Mouse (Mus musculus) intestine, postnatal 0 days (tissue): Measurements from ENCODE around the gene Tubgcp2. TPM values are rescaled to one million over a fixed set of nuclear protein-coding genes. Genes with fewer than 3 reads are reported as not detected.

Experiments
- ATAC-seq: fragments of 200-750 bp; cut with Nextera tagmentation; 2 replicates; pipeline ENCODE4 v1.8.0; 2017; ENCODE audit warnings: mild to moderate bottlenecking, moderate TSS enrichment, moderate library complexity
- H3K27ac ChIP-seq: fragments of 300-500 bp; sonication (generic); 2 replicates; pipeline ENCODE4 v1.5.1; 2014; ENCODE audit warnings: mild to moderate bottlenecking, low read depth, low read length, moderate library complexity
- H3K27me3 ChIP-seq: fragments of 300-500 bp; sonication (generic); replicated peaks from 2 replicates; pipeline ENCODE4 v1.6.1; 2014; ENCODE audit warnings: low read length, mixed read lengths; ENCODE audit not compliant: control insufficient read depth, insufficient read depth
- H3K36me3 ChIP-seq: fragments of 300-500 bp; sonication (generic); 2 replicates; pipeline ENCODE4 v1.6.1; 2014; ENCODE audit warnings: mild to moderate bottlenecking, moderate library complexity; ENCODE audit not compliant: control insufficient read depth, insufficient read depth
- H3K4me1 ChIP-seq: fragments of 300-500 bp; sonication (generic); replicated peaks from 2 replicates; pipeline ENCODE4 v1.6.1; 2014; ENCODE audit warnings: antibody characterized with exemption, low read length, mixed read lengths; ENCODE audit not compliant: control insufficient read depth, insufficient read depth
- H3K4me2 ChIP-seq: fragments of 300-500 bp; sonication (generic); replicated peaks from 2 replicates; pipeline ENCODE4 v1.6.1; 2014; ENCODE audit warnings: low read depth, mild to moderate bottlenecking, moderate library complexity
- H3K4me3 ChIP-seq: fragments of 300-500 bp; sonication (generic); 2 replicates; pipeline ENCODE4 v1.5.1; 2014; ENCODE audit warnings: low read depth, low read length
- H3K9ac ChIP-seq: fragments of 300-500 bp; sonication (generic); 2 replicates; pipeline ENCODE4 v1.6.1; 2014; ENCODE audit warnings: mild to moderate bottlenecking, low read depth, low read length
- H3K9me3 ChIP-seq: fragments of 300-500 bp; sonication (generic); 2 replicates; pipeline ENCODE4 v1.6.1; 2016; ENCODE audit warnings: mixed run types; ENCODE audit not compliant: control insufficient read depth
- CTCF ChIP-seq: sonication (generic); IDR thresholded peaks from 2 replicates; pipeline ENCODE4 v1.5.1; 2016; ENCODE audit warnings: low read depth, mild to moderate bottlenecking, control low read depth, antibody characterized with exemption, moderate library complexity
- WGBS: fragments of 180-500 bp; shearing (Covaris S2); extraction: QIAGEN DNeasy Blood & Tissue Kit; methylation state at CpG from one replicate; pipeline ENCODE4 v1.1.7; 2014; 5-methylcytosine and 5-hydroxymethylcytosine counted together
- polyA plus RNA-seq: library from polyadenylated mRNA; unstranded; fragments of >200 nt; fragmentation: Nextera tagmentation; extraction: Ambion mirVana; gene quantifications from 2 replicates; pipeline ENCODE4 v1.2.1, GENCODE M21; 2015

Gene Tubgcp2
- polyA plus RNA-seq, 1 experiment from 2014 or later, result 13.0 TPM

GRCm38 (mm10) chr7:140049115-140049689, 12.7 kb upstream of the Tubgcp2 start:
- no peak overlapping the region for H3K9ac ChIP-seq
- TF ChIP-seq CTCF, result no peak
- under 1% methylated on average over 34 of the region's 34 CpGs for WGBS
- H3K27ac ChIP-seq, result no peak overlapping the region
- H3K4me3 ChIP-seq, result peak overlapping the region; percentile 52
- H3K36me3 ChIP-seq, result no peaks in the 10 kb centered on the region
- 0 out of 2 replicates have a peak, but pooled peaks have one; percentile 16 for ATAC-seq
- no peaks in the 10 kb centered on the region for H3K9me3 ChIP-seq
- H3K27me3 ChIP-seq, result peaks cover 86% of the 10 kb centered on the region
- peaks cover 4% of the 10 kb centered on the region; the same call in 1 of the 2 replicates for H3K4me1 ChIP-seq
- peak overlapping the region; percentile 85 for H3K4me2 ChIP-seq

- H3K9me3 ChIP-seq, result no peaks in the 10 kb centered on the region
- no peak within 1 kb of the TSS for H3K9ac ChIP-seq
- peaks cover 88% of the 10 kb centered on the region for H3K27me3 ChIP-seq
- no peaks in the 10 kb centered on the region for H3K36me3 ChIP-seq
- peak within 1 kb of the TSS; percentile 52 for H3K4me3 ChIP-seq
- peaks cover 4% of the 10 kb centered on the region; the same call in 1 of the 2 replicates for H3K4me1 ChIP-seq
- WGBS, result under 1% methylated on average over 56 of the region's 56 CpGs
- H3K27ac ChIP-seq, result no peak within 1 kb of the TSS
- peak within 1 kb of the TSS; percentile 85 for H3K4me2 ChIP-seq
- TF ChIP-seq CTCF, result no peak
- no peak for ATAC-seq
Observed at GRCm38 (mm10) chr7:140048361-140049114, 12.1 kb upstream of the Tubgcp2 start, which contains the start of gene Msx3. Gene Msx3, minus strand, starts transcription at chr7:140049089.

DNA sequence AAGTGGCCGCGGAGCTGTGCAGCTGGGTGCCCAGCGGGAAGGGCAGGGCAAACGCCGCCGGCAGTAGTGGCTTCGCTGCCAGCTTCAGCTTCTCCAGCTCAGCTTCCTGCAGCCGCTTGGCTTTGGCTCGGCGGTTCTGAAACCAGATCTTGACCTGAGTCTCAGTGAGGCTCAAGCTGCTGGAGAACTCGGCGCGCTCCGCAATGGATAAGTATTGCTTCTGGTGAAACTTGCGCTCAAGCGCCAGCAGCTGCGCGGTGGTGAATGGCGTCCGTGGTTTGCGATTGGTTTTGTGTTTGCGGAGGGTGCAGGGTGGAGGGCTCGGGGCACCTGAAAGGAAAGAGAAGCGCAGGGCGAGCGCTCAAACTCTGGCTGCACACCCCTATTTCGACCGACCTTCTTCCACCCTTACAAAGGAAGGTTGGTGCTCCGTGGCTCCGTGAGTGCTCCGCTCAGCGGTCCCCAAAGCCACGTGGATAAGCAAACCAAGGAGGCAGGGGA, 11.4 kb upstream of the Tubgcp2 start:
- Histone ChIP-seq H3K27me3 (peaks cover 82% of the 10 kb centered on the region), H3K9me3 (no peaks in the 10 kb centered on the region), H3K4me1 (peaks cover 4% of the 10 kb centered on the region; the same call in 1 of the 2 replicates), H3K4me2 (peak overlapping the region; percentile 85), H3K4me3 (peak overlapping the region; percentile 52), H3K27ac (no peak overlapping the region), H3K9ac (no peak overlapping the region), H3K36me3 (no peaks in the 10 kb centered on the region)
- no peak for TF ChIP-seq CTCF
- WGBS, result 2% methylated on average over 33 of the region's 33 CpGs
- no peak for ATAC-seq

DNA sequence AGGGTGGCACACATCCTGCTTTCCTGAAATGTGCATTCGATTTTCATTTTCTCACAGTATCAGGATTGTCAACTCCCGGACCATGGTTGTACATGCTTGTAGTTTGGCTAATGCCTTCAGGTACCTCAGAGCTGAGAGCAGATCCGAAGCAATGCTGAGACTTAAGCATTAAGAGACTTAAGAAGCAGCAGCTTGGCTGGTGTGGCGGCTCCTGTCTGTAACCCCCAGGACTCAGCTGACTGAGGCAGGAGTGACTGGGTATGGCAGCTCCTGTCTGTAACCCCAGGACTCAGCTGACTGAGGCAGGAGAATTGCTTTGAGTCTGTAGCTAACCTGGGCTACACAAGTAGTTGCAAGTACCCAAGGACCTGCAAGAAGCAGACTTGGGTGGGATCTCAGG, 9.1 kb upstream of the Tubgcp2 start:
- Histone ChIP-seq H3K4me2 (no peak overlapping the region), H3K9ac (no peak overlapping the region), H3K4me3 (no peak overlapping the region), H3K27me3 (peaks cover 64% of the 10 kb centered on the region), H3K27ac (no peak overlapping the region), H3K36me3 (peaks cover 2% of the 10 kb centered on the region; the same call in 1 of the 2 replicates), H3K9me3 (no peaks in the 10 kb centered on the region), H3K4me1 (peaks cover 4% of the 10 kb centered on the region; the same call in 1 of the 2 replicates)
- 68% methylated on average over 4 of the region's 4 CpGs for WGBS
- no peak for ATAC-seq
- no peak for TF ChIP-seq CTCF

DNA sequence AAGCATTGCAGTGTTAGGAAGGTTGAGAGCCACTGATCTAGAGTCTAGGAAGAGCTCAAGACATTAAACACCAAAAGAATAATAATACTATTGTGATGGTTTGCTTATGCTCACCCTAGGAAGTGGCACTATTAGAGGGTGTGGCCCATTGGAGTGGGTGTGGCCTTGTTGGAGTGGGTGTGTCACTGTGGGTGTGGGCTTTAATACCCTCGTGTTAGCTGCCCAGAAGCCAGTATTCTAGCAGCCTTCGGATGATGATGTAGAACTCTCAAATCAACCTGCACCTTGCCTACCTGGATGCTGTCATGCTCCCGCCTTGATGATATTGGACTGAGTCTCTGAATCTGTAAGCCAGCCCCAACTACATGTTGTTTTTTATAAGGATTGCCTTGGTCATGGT, 6.3 kb upstream of the Tubgcp2 start:
- WGBS, result 57% methylated on average over 3 of the region's 3 CpGs
- no peak overlapping the region for H3K4me3 ChIP-seq
- H3K27ac ChIP-seq, result no peak overlapping the region
- no peaks in the 10 kb centered on the region for H3K4me1 ChIP-seq
- no peak for ATAC-seq
- H3K27me3 ChIP-seq, result peaks cover 36% of the 10 kb centered on the region
- no peaks in the 10 kb centered on the region for H3K9me3 ChIP-seq
- peaks cover 12% of the 10 kb centered on the region for H3K36me3 ChIP-seq
- H3K9ac ChIP-seq, result no peak overlapping the region
- TF ChIP-seq CTCF, result no peak
- no peak overlapping the region for H3K4me2 ChIP-seq

GRCm38 (mm10) chr7:140037171-140037555, 694 bp upstream of the Tubgcp2 start:
- peak overlapping the region; percentile 83 for H3K4me3 ChIP-seq
- no peaks in the 10 kb centered on the region for H3K27me3 ChIP-seq
- H3K27ac ChIP-seq, result no peak overlapping the region
- ATAC-seq, result no peak
- H3K36me3 ChIP-seq, result peaks cover 25% of the 10 kb centered on the region
- H3K4me2 ChIP-seq, result peak overlapping the region; percentile 87
- H3K4me1 ChIP-seq, result 0 out of 2 replicates have a peak, but pooled peaks cover 5% of the 10 kb centered on the region
- 52% methylated on average over 3 of the region's 3 CpGs for WGBS
- H3K9me3 ChIP-seq, result no peaks in the 10 kb centered on the region
- no peak overlapping the region for H3K9ac ChIP-seq
- no peak for TF ChIP-seq CTCF
